9 mouse cellular contexts compared by ENCODE assay signal in genomic region chr4:100407261-100407874, GRCm38 (mm10).
DNase-seq lines count a peak whose midpoint lies in the region; ATAC-seq lines count a peak whose summit lies in the region.
"Had no signal": no experiment of that assay in that cellular context is flagged by ENCODE, and none has a peak within 500 bp of the region (broad histone marks: within the 10 kb centered on the region; RNA-seq: fewer than 3 reads in every experiment).

No protein-coding gene starts in this region.

- no peak overlapping the region for H3K4me2 ChIP-seq in heart, embryonic 12.5 days
- H3K4me2 ChIP-seq in forebrain, embryonic 16.5 days (ENCODE audit: low read length): no peak overlapping the region
- H3K4me2 ChIP-seq in hindbrain, embryonic 14.5 days (replicated peaks): no peak overlapping the region
- H3K4me2 ChIP-seq in stomach, embryonic 16.5 days (ENCODE audit: low read depth, low read length): no peak overlapping the region

- 0 out of 2 replicates have a peak, but pooled peaks cover 3% of the 10 kb centered on the region for H3K9me3 ChIP-seq in heart, embryonic 12.5 days (replicated peaks)
- no peaks in the 10 kb centered on the region for H3K9me3 ChIP-seq in forebrain, embryonic 16.5 days (ENCODE audit: control insufficient read depth, low read length)
- H3K9me3 ChIP-seq in hindbrain, embryonic 14.5 days (ENCODE audit: control insufficient read depth, low read length): no peaks in the 10 kb centered on the region
- H3K9me3 ChIP-seq in stomach, embryonic 16.5 days (replicated peaks; ENCODE audit: control insufficient read depth, low read length): no peaks in the 10 kb centered on the region

- no peak overlapping the region for H3K4me3 ChIP-seq in heart, embryonic 12.5 days
- H3K4me3 ChIP-seq in forebrain, embryonic 16.5 days (replicated peaks; ENCODE audit: low read length): no peak overlapping the region
- H3K4me3 ChIP-seq in hindbrain, embryonic 14.5 days (replicated peaks; ENCODE audit: low read length): no peak overlapping the region
- no peak overlapping the region for H3K4me3 ChIP-seq in stomach, embryonic 16.5 days (replicated peaks; ENCODE audit: low read length)

- WGBS in heart, embryonic 12.5 days: 41% methylated on average over 9 of the region's 9 CpGs
- WGBS in forebrain, embryonic 16.5 days: 29% methylated on average over 9 of the region's 9 CpGs
- 35% methylated on average over 9 of the region's 9 CpGs for whole genome bisulfite sequencing in hindbrain, embryonic 14.5 days
- 29% methylated on average over 9 of the region's 9 CpGs for WGBS in stomach, embryonic 16.5 days

- H3K9ac ChIP-seq in heart, embryonic 12.5 days: no peak overlapping the region
- H3K9ac ChIP-seq in forebrain, embryonic 16.5 days (replicated peaks; ENCODE audit: low read depth, low read length): no peak overlapping the region
- no peak overlapping the region for H3K9ac ChIP-seq in hindbrain, embryonic 14.5 days
- no peak overlapping the region; the same call in 1 of the 2 replicates for H3K9ac ChIP-seq in stomach, embryonic 16.5 days (ENCODE audit: low read length)

- ATAC-seq in heart, embryonic 12.5 days (ENCODE audit: insufficient number of reproducible peaks, low FRiP score): no peak
- ATAC-seq in forebrain, embryonic 16.5 days: peak; percentile 38; the same call in 1 of the 2 replicates
- ATAC-seq in hindbrain, embryonic 14.5 days (ENCODE audit: low FRiP score): no peak; the same call in 1 of the 2 replicates
- ATAC-seq in stomach, embryonic 16.5 days (ENCODE audit: insufficient read depth, low FRiP score): no peak

- H3K27ac ChIP-seq in heart, embryonic 12.5 days (ENCODE audit: poor library complexity, severe bottlenecking): no peak overlapping the region
- H3K27ac ChIP-seq in forebrain, embryonic 16.5 days (ENCODE audit: low read length): no peak overlapping the region
- no peak overlapping the region for H3K27ac ChIP-seq in hindbrain, embryonic 14.5 days
- peak overlapping the region; percentile 4; the same call in 1 of the 2 replicates for H3K27ac ChIP-seq in stomach, embryonic 16.5 days (ENCODE audit: low read length)

- no peaks in the 10 kb centered on the region; the same call in 1 of the 2 replicates for H3K4me1 ChIP-seq in heart, embryonic 12.5 days (replicated peaks)
- H3K4me1 ChIP-seq in forebrain, embryonic 16.5 days (replicated peaks; ENCODE audit: control insufficient read depth, insufficient read depth, low read length): no peaks in the 10 kb centered on the region; the same call in 1 of the 2 replicates
- 0 out of 2 replicates have a peak, but pooled peaks cover 5% of the 10 kb centered on the region for H3K4me1 ChIP-seq in hindbrain, embryonic 14.5 days (replicated peaks; ENCODE audit: control insufficient read depth, insufficient read depth, low read length)
- peaks cover 7% of the 10 kb centered on the region for H3K4me1 ChIP-seq in stomach, embryonic 16.5 days (ENCODE audit: control insufficient read depth, insufficient read depth, low read length)

- peak; percentile 75 to 91 for DNase-seq in heart, adult 18-20 months
- DNase-seq in c-Kit-positive CD71-positive TER-119-negative erythroid progenitor cells, embryonic 14.5 days (ENCODE audit: low read depth): peak; percentile 8
- DNase-seq in hindbrain, embryonic 14.5 days (ENCODE audit: low spot score): peak; percentile 88
- DNase-seq in layer of hippocampus, postnatal 10 days (ENCODE audit: low spot score in 2 of 2): peak; percentile 85 to 88
- DNase-seq in lung, postnatal 4 days: peak; percentile 66 to 79

- H3K36me3 ChIP-seq in heart, embryonic 12.5 days: peaks cover 8% of the 10 kb centered on the region
- H3K36me3 ChIP-seq in forebrain, embryonic 16.5 days (ENCODE audit: control insufficient read depth, insufficient read depth): no peaks in the 10 kb centered on the region
- no peaks in the 10 kb centered on the region for H3K36me3 ChIP-seq in hindbrain, embryonic 14.5 days (replicated peaks; ENCODE audit: control insufficient read depth, insufficient read depth)
- no peaks in the 10 kb centered on the region for H3K36me3 ChIP-seq in stomach, embryonic 16.5 days (ENCODE audit: control insufficient read depth, insufficient read depth, low read length)
- H3K36me3 ChIP-seq: G1E had no signal

- H3K27me3 ChIP-seq in heart, embryonic 12.5 days (replicated peaks): peaks cover 4% of the 10 kb centered on the region; the same call in 1 of the 2 replicates
- no peaks in the 10 kb centered on the region for H3K27me3 ChIP-seq in forebrain, embryonic 16.5 days (replicated peaks; ENCODE audit: control insufficient read depth, insufficient read depth, low read length)
- no peaks in the 10 kb centered on the region for H3K27me3 ChIP-seq in hindbrain, embryonic 14.5 days (ENCODE audit: control insufficient read depth, insufficient read depth, low read length)
- H3K27me3 ChIP-seq in stomach, embryonic 16.5 days (ENCODE audit: control insufficient read depth, insufficient read depth, low read length): no peaks in the 10 kb centered on the region

Comparison
In these comparisons a context has a peak if more than half of its experiments do, and no peak if none do; other contexts are left out.
1. DNase-seq: peak in every context shown above with its lines; median percentile 88 in hindbrain, embryonic 14.5 days; 86 in layer of hippocampus, postnatal 10 days; 83 in heart, adult 18-20 months; 72 in lung, postnatal 4 days; 8 in c-Kit-positive CD71-positive TER-119-negative erythroid progenitor cells, embryonic 14.5 days.